Mouse (Mus musculus): ENCODE results near the gene Supt4a. TPM values are rescaled to one million over a fixed set of nuclear protein-coding genes. Genes with fewer than 3 reads are reported as not detected.

The Supt4a gene
- polyA plus RNA-seq, 1 experiment from 2014 or later, result 159 TPM

MicroRNAs encoded within 50 kb of the gene (microRNA counts, 519-probe panel; counts per million panel counts)
- microRNA mmu-miR-142-3p, result 3,734 counts per million, percentile 70 among the panel's probes with 10 or more counts
- microRNA mmu-miR-142-5p, result 3,773 counts per million, percentile 71 among the panel's probes with 10 or more counts

Small RNA genes within 50 kb of the gene (microRNA-seq; reads per million reads assigned to microRNA genes)
- not detected for gene Mir142
- gene Mir142b, result not detected

Other genes with a start within 250 kb of the Supt4a start
- gene Gm11492, start 170.9 kb upstream of the Supt4a start, polyA plus RNA-seq (2015; fragmentation: Nextera tagmentation; extraction: Ambion mirVana), result not detected in 2 replicates
- gene Sept4, start 168.6 kb upstream of the Supt4a start, polyA plus RNA-seq (2015; fragmentation: Nextera tagmentation; extraction: Ambion mirVana), result 21.2 and 23.3 TPM in 2 replicates
- 31.1 and 38.9 TPM in 2 replicates for gene Mtmr4, start 145.4 kb upstream of the Supt4a start, polyA plus RNA-seq (2015; fragmentation: Nextera tagmentation; extraction: Ambion mirVana)
- 0.29 and 0.42 TPM in 2 replicates for gene Hsf5, start 120.4 kb upstream of the Supt4a start, polyA plus RNA-seq (2015; fragmentation: Nextera tagmentation; extraction: Ambion mirVana)
- gene Rnf43, start 74.8 kb upstream of the Supt4a start, polyA plus RNA-seq (2015; fragmentation: Nextera tagmentation; extraction: Ambion mirVana), result 3.2 and 4.2 TPM in 2 replicates
- gene Tspoap1, start 23.0 kb downstream of the Supt4a start, polyA plus RNA-seq (2015; fragmentation: Nextera tagmentation; extraction: Ambion mirVana), result 2.3 and 2.7 TPM in 2 replicates
- 1.0 and 2.1 TPM in 2 replicates for gene Mpo, start 56.0 kb downstream of the Supt4a start, polyA plus RNA-seq (2015; fragmentation: Nextera tagmentation; extraction: Ambion mirVana)
- 0.06 TPM in 2 replicates for gene Lpo, start 90.7 kb downstream of the Supt4a start, polyA plus RNA-seq (2015; fragmentation: Nextera tagmentation; extraction: Ambion mirVana)
- gene Mks1, start 115.7 kb downstream of the Supt4a start, polyA plus RNA-seq (2015; fragmentation: Nextera tagmentation; extraction: Ambion mirVana), result 19.2 and 21.3 TPM in 2 replicates
- 0.67 and 0.89 TPM in 2 replicates for gene Epx, start 138.0 kb downstream of the Supt4a start, polyA plus RNA-seq (2015; fragmentation: Nextera tagmentation; extraction: Ambion mirVana)
- gene Olfr462, start 154.7 kb downstream of the Supt4a start, polyA plus RNA-seq (2015; fragmentation: Nextera tagmentation; extraction: Ambion mirVana), result not detected in 2 replicates
- not detected in 2 replicates for gene Olfr463, start 159.8 kb downstream of the Supt4a start, polyA plus RNA-seq (2015; fragmentation: Nextera tagmentation; extraction: Ambion mirVana)
- gene Olfr464, start 183.4 kb downstream of the Supt4a start, polyA plus RNA-seq (2015; fragmentation: Nextera tagmentation; extraction: Ambion mirVana), result not detected in 2 replicates
- 16.7 and 18.9 TPM in 2 replicates for gene Dynll2, start 250.0 kb downstream of the Supt4a start, polyA plus RNA-seq (2015; fragmentation: Nextera tagmentation; extraction: Ambion mirVana)

Data from limb, embryonic 13.5 days (tissue).